Mouse (Mus musculus): ENCODE measurements around the gene Mmp11. TPM values are rescaled to one million over a fixed set of nuclear protein-coding genes. Genes with fewer than 3 reads are reported as not detected.

Mmp11 gene
- total RNA-seq, 1 experiment from 2014 or later = 9.5 TPM

GRCm38 (mm10) chr10:75937851-75938643 is 1.8 kb upstream of the Mmp11 start:
- DNase-seq = no peak

- DNase-seq = no peak
These were observed 792 bp upstream of the Mmp11 start for GRCm38 (mm10) chr10:75936909-75937667.

GRCm38 (mm10) chr10:75934991-75935390 is 1.3 kb downstream of the Mmp11 start:
- DNase-seq = no peak

GRCm38 (mm10) chr10:75932891-75933290 is 3.4 kb downstream of the Mmp11 start, which contains the start of gene Chchd10:
Gene Chchd10 (plus strand): TSS chr10:75933130.
- DNase-seq = no peak

- DNase-seq = peak; percentile 78
These were observed 4.1 kb downstream of the Mmp11 start for GRCm38 (mm10) chr10:75932081-75932678.

GRCm38 (mm10) chr10:75931311-75931710 is 5.0 kb downstream of the Mmp11 start:
- no peak for DNase-seq

GRCm38 (mm10) chr10:75930304-75930703 is 6.0 kb downstream of the Mmp11 start:
- DNase-seq = no peak

- no peak for DNase-seq
These were observed 9.9 kb downstream of the Mmp11 start for GRCm38 (mm10) chr10:75926396-75926795.

- no peak for DNase-seq
These were observed 12.0 kb downstream of the Mmp11 start for GRCm38 (mm10) chr10:75924324-75924723.

GRCm38 (mm10) chr10:75921726-75922560 is 14.4 kb downstream of the Mmp11 start:
- no peak for DNase-seq

- DNase-seq = peak; percentile 95
These were observed 15.1 kb downstream of the Mmp11 start, which contains the start of gene Smarcb1 for GRCm38 (mm10) chr10:75921026-75921725. Gene Smarcb1 (minus strand): TSS chr10:75921617.

- no peak for DNase-seq
These were observed 17.3 kb downstream of the Mmp11 start for GRCm38 (mm10) chr10:75919026-75919425.

GRCm38 (mm10) chr10:75916840-75917239 is 19.5 kb downstream of the Mmp11 start:
- DNase-seq = no peak

- no peak for DNase-seq
These were observed 20.7 kb downstream of the Mmp11 start for GRCm38 (mm10) chr10:75915557-75915956.

- no peak for DNase-seq
These were observed 23.2 kb downstream of the Mmp11 start for GRCm38 (mm10) chr10:75913013-75913589.

GRCm38 (mm10) chr10:75910698-75911097 is 25.6 kb downstream of the Mmp11 start:
- no peak for DNase-seq

- DNase-seq = no peak
These were observed 29.4 kb downstream of the Mmp11 start for GRCm38 (mm10) chr10:75906882-75907281.

- DNase-seq = no peak
These were observed 31.9 kb downstream of the Mmp11 start for GRCm38 (mm10) chr10:75904391-75904790.

GRCm38 (mm10) chr10:75898846-75899245 is 37.5 kb downstream of the Mmp11 start:
- peak; percentile 65 for DNase-seq

- DNase-seq = no peak
These were observed 38.2 kb downstream of the Mmp11 start for GRCm38 (mm10) chr10:75898039-75898564.

GRCm38 (mm10) chr10:75897373-75897772 is 38.9 kb downstream of the Mmp11 start:
- DNase-seq = peak; percentile 81

Data from adrenal gland, postnatal 25 days (tissue).